Mouse (Mus musculus): Measurements from ENCODE around the gene Ube2d3.

Gene Ube2d3

GRCm38 (mm10) chr3:135437758-135438495 lies at the start of gene Ube2d3:
Gene Ube2d3, plus strand, starts transcription at chr3:135438149.
- peak; percentile 99 for DNase-seq

- no peak for DNase-seq
Measured at GRCm38 (mm10) chr3:135393186-135393585, 44.8 kb upstream of the Ube2d3 start.

- no peak for DNase-seq
Measured at GRCm38 (mm10) chr3:135395085-135395484, 42.9 kb upstream of the Ube2d3 start.

GRCm38 (mm10) chr3:135396081-135396480 lies 41.9 kb upstream of the Ube2d3 start:
- no peak for DNase-seq

GRCm38 (mm10) chr3:135397112-135397511 lies 40.8 kb upstream of the Ube2d3 start:
- DNase-seq, result no peak

GRCm38 (mm10) chr3:135402201-135402658 lies 35.7 kb upstream of the Ube2d3 start:
- peak; percentile 94 to 96 for DNase-seq

- no peak for DNase-seq
Measured at GRCm38 (mm10) chr3:135403211-135403610, 34.7 kb upstream of the Ube2d3 start.

- DNase-seq, result no peak
Measured at GRCm38 (mm10) chr3:135403856-135404255, 34.1 kb upstream of the Ube2d3 start.

- no peak for DNase-seq
Measured at GRCm38 (mm10) chr3:135404599-135404998, 33.4 kb upstream of the Ube2d3 start.

GRCm38 (mm10) chr3:135407351-135407750 lies 30.6 kb upstream of the Ube2d3 start:
- no peak for DNase-seq

- DNase-seq, result no peak
Measured at GRCm38 (mm10) chr3:135409219-135409618, 28.7 kb upstream of the Ube2d3 start.

- DNase-seq, result no peak
Measured at GRCm38 (mm10) chr3:135411056-135411455, 26.9 kb upstream of the Ube2d3 start.

- no peak for DNase-seq
Measured at GRCm38 (mm10) chr3:135411824-135412223, 26.1 kb upstream of the Ube2d3 start.

GRCm38 (mm10) chr3:135417245-135417644 lies 20.7 kb upstream of the Ube2d3 start:
- no peak for DNase-seq

- DNase-seq, result no peak
Measured at GRCm38 (mm10) chr3:135417799-135418198, 20.1 kb upstream of the Ube2d3 start.

GRCm38 (mm10) chr3:135420542-135421309 lies 17.2 kb upstream of the Ube2d3 start:
- DNase-seq, result no peak

- no peak for DNase-seq
Measured at GRCm38 (mm10) chr3:135421310-135421594, 16.7 kb upstream of the Ube2d3 start.

GRCm38 (mm10) chr3:135422232-135422855 lies 15.6 kb upstream of the Ube2d3 start:
- DNase-seq, result no peak

GRCm38 (mm10) chr3:135422856-135423607 lies 14.9 kb upstream of the Ube2d3 start:
- DNase-seq, result peak; percentile 89 to 93

GRCm38 (mm10) chr3:135423608-135424212 lies 14.2 kb upstream of the Ube2d3 start, which contains the start of gene Cisd2:
Gene Cisd2, minus strand, starts transcription at chr3:135423925.
- no peak for DNase-seq

- DNase-seq, result no peak
Measured at GRCm38 (mm10) chr3:135436901-135437616, 890 bp upstream of the Ube2d3 start.

- peak; percentile 97 to 99 for DNase-seq
Measured at GRCm38 (mm10) chr3:135438531-135438912, 573 bp downstream of the Ube2d3 start.

Data from cerebellum, postnatal 14 days (tissue).